Mouse (Mus musculus) thymus, postnatal 36 days (tissue): ENCODE measurements around the gene Idh1.

ENCODE experiments used
- DNase-seq, 2 experiments: peaks; one replicate each; pipeline ENCODE4 v3.0.0; 2022; ENCODE audit warnings: mixed read lengths in 2 of 2

The Idh1 gene

DNA sequence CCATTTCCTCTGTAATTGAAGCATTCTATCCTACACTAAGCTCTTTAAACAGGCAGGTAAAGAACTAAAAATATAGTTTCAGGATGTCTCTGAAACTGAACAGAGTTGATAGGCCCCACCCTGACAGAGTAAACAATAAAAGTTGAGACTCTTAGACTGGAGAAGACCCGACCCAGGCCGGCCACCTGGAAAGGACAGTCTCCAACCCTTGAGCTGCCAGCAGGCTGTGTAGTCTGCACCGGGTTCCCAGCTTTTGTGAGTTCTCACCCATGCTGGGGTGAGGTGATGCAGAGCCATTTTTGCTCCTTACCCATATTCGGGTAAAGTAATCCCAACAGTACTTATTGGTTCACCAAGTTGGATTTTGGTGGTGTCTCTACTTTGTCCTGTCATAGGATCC, 10.1 kb downstream of the Idh1 start:
- no peak for DNase-seq

DNA sequence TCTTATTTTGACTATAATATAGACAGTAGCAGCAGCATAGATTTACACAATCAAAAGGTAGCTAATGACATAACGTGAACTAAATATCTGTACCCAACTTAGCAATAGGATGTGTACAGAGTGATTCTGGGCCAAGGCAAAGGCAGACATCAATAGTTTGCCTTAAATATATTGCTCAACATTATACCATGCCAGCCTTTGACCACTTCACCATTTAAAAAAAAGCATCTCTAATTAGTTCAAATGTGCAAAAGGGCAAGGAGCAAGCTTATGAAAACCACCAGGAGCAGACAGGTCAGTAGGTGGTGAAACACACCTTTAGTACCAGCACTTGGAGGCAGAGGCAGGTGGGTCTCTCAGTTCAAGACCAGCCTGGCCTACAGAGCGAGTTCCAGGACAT, 12.6 kb downstream of the Idh1 start:
- DNase-seq = no peak

DNA sequence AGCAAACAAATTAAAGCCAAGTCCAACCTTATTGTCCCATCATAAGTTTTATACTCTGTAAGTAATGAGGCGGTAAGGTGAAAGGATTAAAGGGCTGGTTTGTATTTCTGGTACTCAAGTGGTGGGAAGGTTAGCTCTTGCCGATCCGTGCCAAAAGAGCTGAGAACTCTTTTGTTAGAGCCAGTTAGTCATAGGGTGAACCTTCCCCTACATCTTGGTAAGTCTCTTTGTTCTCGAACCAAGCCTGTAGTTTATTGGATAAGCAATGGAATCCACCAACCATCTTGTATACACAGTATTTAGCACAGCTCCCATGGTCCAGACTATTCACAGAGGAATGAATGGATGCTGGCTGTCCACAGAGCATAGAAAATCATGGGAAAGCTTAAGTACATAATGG, 14.7 kb downstream of the Idh1 start:
- DNase-seq = no peak

DNA sequence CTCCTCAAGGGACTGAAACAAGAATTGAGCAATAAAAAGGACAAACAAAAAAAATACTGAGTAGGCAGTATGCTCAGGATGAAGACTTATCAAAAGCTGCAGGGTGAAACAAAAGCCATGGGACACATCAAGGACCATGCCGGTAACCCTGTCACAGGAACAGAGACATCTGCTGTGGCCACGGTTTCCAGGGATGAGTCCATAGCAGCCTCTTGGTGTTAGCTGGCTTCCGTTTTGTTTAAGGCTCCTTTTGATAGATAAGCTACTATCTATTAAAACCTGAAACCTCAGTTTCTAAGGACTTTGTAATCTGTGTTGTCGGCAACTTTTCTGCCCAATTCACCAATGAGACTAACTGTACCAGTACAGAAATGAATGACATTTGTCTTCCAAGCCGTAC, 16.4 kb downstream of the Idh1 start:
- DNase-seq = no peak

DNA sequence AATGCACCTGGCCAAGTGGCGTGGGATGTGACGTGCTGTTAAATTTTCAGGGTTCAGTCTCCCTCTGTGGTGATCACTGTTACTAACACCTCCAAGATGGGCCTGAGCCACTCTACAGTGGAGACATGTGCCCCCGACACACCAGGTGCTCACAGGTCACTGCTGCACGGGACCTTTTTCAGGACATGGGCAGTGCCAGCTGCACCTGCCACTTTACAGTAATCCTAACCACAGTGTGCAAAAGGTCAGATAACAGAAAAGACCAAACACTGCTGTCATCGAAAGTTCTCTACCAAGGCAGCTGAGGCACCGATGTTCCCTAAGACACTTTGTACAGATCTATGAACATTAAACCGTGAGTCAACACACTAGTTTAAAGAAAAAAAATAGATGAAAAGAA, 16.8 kb downstream of the Idh1 start:
- DNase-seq = no peak

DNA sequence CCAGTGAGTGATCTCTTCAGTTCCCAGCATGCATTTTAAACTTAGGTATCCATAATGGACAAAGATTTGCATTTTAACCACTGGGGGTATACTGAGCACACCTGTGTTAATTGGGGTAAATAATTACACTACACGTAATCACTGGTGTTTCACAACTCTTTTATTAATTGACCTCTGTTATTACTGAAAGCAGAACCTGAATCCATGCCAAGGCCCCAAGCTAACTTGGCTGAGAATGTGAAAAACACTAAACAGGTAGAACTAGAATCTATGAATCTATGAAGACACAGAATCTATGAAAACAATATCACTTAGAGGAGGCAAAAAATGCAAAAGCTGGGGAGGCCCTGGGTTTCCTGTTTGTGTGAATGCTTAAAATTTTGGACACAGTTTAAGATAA, 18.8 kb downstream of the Idh1 start:
- DNase-seq = no peak

DNA sequence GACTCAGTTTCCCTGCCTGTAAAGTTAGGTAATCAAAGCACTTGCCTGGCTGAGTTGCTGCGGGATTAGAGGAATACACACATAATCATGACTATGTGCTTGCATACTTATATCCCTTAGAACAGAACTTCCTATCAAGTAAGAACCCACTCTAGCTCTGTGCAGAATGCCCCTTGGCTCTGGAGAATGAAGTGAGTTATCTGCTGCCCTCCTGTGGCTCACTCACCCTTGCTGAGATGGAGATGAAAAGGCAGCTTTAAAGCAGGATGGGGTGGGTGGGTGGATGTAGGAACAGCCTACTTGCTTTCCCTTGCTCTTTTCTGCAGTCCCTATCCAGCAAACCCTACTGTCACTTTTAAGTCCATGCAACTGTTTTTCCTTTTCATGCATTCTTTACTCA, 24.1 kb downstream of the Idh1 start:
- DNase-seq = no peak

DNA sequence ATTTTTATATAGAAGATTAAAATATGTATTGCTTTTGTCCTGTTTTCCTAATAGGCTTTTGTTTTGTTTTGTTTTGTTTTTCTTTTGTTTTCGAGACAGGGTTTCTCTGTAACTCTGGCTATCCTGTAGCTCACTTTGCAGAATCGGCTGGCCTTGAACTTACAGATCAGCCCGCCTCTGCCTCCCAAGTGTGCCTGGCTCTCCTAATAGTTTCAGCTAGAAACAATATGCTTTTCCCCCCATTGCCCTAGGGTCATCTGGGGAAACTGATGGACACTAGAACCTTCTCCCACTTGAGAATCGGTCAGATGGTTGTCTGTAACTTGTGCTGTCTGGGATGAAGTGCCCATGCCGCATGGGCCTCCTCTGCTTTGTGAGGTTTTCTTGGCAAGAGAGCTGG, 30.2 kb downstream of the Idh1 start:
- no peak for DNase-seq

DNA sequence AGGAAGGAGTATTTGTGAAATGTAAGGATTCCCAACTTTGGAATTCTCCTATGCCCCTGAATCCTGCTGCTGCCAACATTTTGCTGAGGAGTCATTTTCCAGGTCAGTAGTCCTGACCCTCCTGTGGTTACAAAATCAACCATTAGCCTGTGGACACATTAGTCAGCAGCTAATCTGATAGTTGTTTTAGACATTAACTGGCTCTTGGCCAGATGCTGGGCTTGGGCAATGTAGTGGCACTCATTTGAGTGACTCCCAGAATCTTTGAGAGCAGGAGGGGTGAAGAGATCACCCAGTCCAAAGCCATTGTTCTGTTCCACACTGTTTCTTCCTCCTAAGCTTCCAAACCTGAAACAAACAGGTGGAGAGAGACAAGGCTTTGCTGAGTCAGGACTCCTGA, 31.5 kb downstream of the Idh1 start:
- no peak for DNase-seq

DNA sequence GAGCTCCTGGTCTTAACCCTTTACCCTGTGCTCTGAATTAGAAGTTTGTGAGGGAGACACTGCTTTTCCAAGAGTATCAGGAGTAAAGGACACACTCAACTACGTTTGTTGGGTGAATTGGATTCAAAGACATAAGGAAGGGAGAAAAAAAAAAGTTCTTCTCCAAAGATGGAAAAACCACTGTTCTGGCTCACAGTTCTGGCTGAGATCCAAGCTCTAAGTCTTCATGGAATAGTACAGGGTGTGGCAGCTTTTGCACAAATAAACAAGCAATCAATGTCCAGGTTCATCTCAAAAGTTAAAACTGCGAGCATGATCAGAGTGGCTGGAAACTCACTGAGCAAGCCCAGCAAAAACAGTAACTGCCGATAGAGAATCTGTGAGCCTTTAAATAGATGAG, 38.3 kb downstream of the Idh1 start:
- no peak for DNase-seq

DNA sequence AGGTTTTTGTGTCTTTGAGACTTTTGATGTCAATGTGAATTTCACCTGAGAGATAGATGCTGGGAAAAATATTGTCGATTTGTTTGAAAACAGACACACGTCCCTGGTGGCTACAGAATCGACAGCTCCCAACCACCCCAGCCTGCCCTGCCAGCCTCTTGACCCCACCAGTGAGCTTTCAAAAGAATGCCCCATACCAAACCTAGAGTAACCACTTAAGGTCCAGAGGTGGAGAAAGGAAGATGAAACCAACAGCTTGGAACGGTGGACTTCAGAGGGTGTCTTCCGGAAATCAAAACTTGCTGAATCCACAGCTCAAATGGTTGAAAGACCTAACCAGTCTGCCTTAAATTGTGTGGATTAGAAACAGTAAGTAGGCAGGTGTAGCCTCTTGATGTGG, 39.0 kb downstream of the Idh1 start:
- DNase-seq = no peak

DNA sequence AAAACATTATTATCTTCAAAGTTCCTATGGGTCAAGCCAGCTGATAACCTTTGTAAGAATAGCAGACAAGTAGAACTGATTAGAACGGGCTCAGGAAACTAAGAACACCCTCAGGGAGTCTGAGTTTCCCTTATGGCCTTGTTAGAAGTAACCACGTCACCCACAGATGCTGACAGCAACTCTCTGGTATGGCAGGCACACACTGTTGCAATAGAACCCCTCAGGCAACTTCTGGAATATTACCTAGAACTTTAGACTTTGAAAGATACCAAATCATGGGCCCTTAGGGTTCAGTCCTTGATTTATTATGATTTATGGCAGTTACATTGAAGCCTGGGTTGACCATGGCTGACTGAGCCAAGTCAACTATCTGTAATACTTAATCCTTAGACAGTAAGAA, 39.7 kb downstream of the Idh1 start:
- DNase-seq = no peak

DNA sequence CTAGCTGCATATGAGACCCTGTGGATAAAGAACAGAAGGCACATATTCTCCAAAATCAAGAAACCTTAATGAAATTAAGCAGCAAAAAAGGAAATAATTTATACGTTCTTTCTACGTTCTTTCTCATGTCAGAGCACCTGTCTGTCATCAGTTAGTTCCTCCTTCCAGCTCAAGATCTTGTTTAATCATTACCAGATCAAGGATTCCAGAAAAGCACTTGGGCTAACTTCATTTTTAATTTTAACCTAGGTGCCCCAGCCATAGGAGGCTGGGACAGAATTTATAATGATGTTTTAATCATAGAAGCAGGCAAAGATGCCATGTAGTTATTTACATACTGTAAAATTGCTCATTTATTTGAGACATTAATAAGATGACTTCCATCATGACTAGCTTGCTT, 41.5 kb downstream of the Idh1 start:
- no peak for DNase-seq

DNA sequence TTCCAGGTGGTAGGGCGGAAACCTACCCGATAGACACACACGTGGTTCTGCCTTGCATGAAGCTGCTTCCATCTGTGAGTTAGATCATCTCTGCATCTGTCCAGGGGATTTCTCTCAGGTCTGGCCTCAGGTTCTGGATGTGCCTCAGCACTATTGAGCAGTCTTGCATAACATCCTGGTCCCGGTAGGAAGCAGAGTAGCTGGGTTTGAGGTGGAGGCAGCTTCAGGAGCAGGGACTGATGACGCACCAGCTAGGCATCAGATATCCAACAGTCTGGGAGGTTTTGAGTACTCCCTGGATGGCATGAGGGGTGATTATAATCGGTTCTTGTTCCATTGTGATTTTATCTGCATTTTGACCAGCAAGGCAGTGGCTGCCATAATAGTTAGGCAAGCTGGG, 48.7 kb downstream of the Idh1 start:
- no peak for DNase-seq

DNA sequence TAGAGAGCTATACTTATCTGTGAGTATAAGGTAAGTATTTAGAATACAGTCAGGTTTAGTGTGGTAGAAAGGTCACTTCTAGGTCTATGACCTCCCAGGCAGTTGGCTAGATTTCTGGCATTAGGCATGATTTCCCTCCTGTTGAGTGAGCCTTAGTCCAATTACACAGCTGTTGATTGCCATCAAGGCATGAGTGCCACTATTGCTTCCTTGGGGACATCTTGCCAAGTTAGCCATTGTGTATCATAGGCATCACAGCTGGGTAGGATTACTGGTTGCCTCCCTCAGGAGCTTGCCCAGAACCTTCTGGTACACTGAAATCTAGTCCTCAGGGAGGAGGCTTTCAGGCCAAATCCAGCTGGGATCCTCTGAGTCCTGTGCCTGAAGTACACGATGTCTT, 53.5 kb downstream of the Idh1 start:
- DNase-seq = no peak

DNA sequence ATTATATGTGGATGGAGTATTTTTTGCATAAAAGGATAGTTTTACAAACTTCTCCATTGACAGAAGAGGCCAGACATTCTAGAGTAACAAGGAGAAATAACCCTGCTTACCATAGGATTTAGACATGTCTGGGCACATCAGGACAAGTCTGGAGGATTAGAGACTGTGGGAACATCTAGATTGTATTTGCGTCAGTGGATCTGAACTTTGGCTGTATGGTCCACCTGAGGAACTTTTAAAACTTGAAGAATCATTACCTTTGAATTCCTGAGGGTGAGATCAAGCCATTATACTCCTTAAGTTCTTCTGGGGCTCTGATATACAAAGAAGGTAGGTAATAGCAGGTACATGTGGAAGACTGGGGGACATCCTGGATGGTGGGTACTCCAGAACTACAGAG, 54.6 kb downstream of the Idh1 start:
- DNase-seq = no peak

DNA sequence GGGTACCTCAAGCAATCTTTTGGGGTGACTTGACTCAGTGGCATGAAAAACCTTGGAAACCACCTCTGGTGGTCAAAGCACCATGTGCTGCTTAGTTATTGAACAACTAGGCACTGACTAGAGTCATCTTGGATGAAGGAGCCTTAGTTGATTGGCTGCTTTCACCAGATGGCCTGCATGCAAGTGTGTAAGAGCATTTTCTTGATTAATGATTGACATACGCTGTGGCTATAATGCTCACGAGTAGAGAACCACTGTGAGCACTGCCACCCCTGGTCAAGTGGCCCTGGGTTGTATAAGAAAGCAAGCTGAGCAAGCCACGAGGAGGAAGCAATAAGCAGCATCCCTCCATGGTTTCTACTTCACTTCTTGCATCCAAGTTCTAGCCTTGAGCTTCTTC, 56.1 kb downstream of the Idh1 start:
- DNase-seq = no peak

DNA sequence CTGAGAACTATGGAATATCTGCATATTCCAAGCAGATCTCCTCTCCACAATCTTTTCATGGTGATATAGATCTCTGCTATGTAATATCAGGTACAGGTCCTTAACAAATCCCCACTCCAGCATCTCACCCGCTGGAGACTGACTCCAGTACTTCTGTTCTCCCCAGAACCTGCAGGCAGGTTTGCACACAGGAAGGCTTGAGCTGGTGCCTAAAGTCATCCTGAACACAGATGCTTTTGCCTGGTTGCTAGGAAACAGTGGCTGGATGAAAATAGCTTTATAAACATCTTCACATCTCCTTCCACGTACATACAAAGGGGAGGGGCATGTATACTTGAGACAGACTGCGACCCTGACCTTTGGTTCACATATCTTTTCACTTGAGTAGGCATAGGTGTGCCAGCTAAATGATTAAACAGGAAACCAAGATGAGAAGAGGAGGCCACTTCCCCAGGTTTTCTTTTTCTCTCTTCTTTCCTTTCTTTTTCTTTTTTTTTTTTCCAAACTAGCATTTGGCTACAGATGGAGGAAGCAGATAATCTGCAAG, 56.6 kb downstream of the Idh1 start:
- no peak for DNase-seq

DNA sequence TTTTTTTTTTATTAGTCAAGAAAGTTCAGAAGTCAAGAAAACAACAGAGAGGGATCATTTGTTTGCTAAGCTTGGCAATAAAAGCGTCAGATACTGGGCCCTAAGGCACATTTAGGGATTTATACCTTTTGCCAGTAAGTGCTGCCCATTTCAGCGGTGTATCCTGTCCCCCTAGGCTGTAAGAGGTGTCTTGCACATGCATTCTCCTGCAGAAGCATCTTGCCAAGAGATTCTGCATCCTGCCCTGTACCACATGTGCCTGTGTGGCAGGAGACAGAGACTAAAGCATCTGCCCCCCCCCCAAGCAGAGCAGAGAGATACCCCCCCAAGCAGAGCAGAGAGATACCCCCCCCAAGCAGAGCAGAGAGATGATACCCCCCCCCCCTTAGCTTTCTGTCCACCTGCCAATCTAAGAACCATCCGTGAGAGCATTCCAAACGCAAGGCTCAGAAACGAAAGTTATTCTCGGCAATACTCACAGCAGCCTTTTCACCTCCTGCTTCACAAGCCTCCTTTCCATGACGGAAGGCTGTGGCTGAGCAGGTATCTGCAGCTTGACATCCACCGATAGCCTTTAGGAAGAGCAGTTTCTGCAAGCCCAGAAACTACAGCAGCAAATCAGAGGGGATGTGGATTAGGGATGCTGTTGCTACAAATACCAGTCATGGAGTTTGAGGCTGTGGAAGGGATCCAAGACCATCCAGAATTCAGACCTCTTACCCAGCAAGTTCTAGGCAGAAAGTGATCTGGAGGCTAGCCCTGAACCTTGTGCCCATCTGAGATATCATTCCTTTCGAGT, 63.5 kb downstream of the Idh1 start, which contains the start of gene D630023F18Rik:
Gene D630023F18Rik (minus strand): TSS at position 641 of the 799 bp plus-strand sequence.
- DNase-seq = no peak

DNA sequence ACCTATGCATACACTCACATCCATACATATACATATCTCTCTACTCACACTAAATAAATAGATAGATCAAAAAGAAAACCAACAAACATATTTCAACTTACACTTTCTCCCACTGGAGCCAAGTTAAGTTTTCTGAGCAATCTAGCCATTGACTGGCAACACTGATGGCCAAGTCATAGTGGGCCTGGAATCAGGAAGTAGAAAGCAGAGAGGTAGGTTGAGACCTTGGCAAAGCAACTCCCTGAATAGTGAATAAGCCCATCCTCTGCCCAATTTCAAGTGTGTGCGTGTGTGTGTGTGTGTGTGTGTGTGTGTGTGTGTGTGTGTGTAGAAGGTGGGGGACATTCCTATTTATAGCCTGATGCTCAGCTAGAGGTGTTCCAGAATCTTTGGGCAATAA, 66.9 kb downstream of the Idh1 start, which contains the start of gene Gm28845:
Gene Gm28845 (minus strand): TSS at position 121 of the 400 bp plus-strand sequence.
- DNase-seq = no peak

DNA sequence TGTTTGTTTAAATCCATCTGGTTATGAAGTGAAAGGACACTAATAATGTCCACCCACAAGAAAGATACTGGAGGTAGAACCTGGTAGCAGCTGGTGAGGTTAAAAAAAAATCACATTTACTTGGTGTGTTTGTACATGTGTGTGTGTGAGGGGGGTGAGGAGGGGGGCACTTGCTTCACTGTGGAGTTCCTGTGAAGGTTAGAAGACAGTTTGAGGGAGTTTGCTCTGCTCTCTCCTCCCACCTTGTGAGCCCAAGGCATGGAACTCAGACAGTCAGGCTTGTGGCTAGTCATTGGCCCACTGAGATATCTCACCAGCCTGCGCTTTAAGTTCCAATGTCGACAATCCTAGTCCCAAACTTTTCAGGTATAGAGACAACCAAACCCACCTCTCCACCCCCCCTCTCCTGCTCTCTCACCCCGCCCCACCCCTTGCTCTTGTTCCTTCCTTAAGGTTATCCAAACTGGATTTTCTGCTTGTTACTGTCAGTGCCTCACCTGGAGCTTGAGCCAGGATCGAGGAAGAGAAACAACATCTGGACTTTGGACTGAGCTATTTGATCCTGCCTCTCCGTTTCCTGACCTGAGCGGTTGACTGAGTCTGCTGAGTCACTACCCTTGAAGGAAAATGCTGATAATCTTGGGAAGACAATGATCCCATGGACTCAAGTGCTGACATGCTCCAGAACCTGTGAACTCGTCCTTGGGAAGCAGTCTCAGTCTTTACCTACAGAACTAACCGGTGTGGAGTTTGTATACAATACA, 68.0 kb downstream of the Idh1 start:
- DNase-seq = no peak

DNA sequence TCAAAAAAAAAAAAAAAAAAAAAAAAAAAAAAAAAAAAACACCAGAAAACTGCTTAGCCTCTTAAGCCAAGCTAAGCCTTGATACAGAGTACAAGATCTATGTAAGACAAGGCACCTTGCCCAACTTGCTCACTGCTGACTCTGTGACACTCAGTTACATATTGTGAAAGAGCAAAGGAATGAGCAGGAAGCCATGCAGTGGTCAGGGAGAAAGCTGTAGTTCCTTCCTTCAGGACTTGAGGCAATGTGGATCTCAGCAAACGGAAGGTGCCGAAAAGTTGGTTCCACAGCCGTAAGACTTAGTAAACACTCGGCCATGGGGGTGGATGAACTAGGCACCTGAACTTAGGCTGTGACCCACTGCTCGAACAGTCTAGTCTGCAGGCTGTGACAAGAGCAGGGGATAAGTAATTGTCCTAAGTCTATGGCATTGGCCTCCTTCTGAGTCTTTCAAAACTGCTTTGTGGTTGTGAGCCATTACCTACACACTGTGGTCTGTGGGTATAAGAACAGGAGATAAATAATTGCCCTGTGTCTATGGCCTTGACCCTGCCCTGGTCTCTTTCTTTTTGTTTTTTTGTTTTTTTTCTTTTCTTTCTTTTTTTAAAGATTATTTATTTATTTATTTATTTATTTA, 72.6 kb downstream of the Idh1 start:
- no peak for DNase-seq

DNA sequence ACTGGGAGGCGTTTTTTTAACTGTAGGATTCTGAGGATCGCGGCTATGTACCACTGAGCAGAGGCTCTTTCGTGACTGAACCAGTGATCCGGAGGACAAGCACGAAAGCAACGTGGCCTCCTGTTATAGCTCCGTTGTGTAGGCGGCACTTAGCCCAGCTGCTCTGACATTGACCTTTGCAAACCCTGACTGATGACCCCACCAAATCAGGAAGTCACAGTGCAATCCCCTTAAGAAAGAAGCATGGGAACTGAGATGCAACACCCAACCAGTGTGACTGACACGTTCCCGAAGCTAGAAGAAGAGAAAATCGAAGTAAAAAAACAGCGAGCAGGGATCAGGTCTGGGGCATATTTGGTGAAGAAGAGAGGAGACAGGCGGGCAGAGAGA, 73.5 kb downstream of the Idh1 start:
- DNase-seq = no peak
